Comparison of ENCODE assay signal across 9 mouse cellular contexts in the genomic region with DNA sequence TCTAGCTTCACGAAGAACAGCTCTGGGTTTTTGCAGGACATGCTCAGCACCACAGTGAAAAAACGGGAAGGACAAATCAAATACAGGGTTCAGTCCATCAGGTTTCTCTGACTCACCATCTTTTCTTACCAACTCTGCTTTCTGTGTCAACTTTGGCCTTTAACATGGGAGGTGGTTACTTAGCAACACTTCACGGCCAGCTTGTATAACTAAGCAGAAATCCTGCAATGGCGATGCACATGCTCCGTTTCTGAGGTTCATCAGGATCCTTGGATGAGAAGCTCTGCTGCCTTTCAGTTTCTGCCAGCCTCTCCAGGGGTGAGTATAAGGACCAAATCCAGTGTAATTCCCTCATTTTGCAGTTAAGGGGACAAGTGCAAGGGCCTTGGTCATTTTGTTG. TPM values are rescaled to one million over a fixed set of nuclear protein-coding genes. Genes with fewer than 3 reads are reported as not detected.
DNase-seq lines count a peak whose midpoint lies in the region; ATAC-seq lines count a peak whose summit lies in the region.
"Had no signal": no experiment of that assay in that cellular context is flagged by ENCODE, and none has a peak within 500 bp of the region (broad histone marks: within the 10 kb centered on the region; RNA-seq: fewer than 3 reads in every experiment).

A gene (plus strand): TSS at position 206 of the 400 bp plus-strand sequence.

- H3K27ac ChIP-seq in lung, embryonic 15.5 days = peak within 1 kb of the TSS; percentile 75
- H3K27ac ChIP-seq in macrophage = peak within 1 kb of the TSS; percentile 48
- no peak within 1 kb of the TSS for H3K27ac ChIP-seq in midbrain, embryonic 14.5 days (replicated peaks; ENCODE audit: low read depth, low read length)
- H3K27ac ChIP-seq: forebrain, embryonic 15.5 days had no signal

- H3K9ac ChIP-seq in lung, embryonic 15.5 days = no peak within 1 kb of the TSS
- H3K9ac ChIP-seq in midbrain, embryonic 14.5 days (replicated peaks; ENCODE audit: low read length) = no peak within 1 kb of the TSS
- H3K9ac ChIP-seq: forebrain, embryonic 15.5 days had no signal

- H3K4me1 ChIP-seq in lung, embryonic 15.5 days = peaks cover 33% of the 10 kb centered on the region
- H3K4me1 ChIP-seq in midbrain, embryonic 14.5 days (ENCODE audit: control insufficient read depth, insufficient read depth, low read length) = no peaks in the 10 kb centered on the region
- H3K4me1 ChIP-seq: forebrain, embryonic 15.5 days had no signal

- H3K79me2 ChIP-seq in macrophage (ENCODE audit: inconsistent target) = no peaks in the 10 kb centered on the region

- H3K4me2 ChIP-seq in lung, embryonic 15.5 days = no peak within 1 kb of the TSS; the same call in 1 of the 2 replicates
- no peak within 1 kb of the TSS for H3K4me2 ChIP-seq in midbrain, embryonic 14.5 days (ENCODE audit: low read length)
- H3K4me2 ChIP-seq: forebrain, embryonic 15.5 days had no signal

- no peaks in the 10 kb centered on the region for H3K36me3 ChIP-seq in lung, embryonic 15.5 days
- H3K36me3 ChIP-seq in macrophage (ENCODE audit: inconsistent target) = no peaks in the 10 kb centered on the region
- no peaks in the 10 kb centered on the region for H3K36me3 ChIP-seq in midbrain, embryonic 14.5 days (ENCODE audit: control insufficient read depth, insufficient read depth, low read length)
- H3K36me3 ChIP-seq: forebrain, embryonic 15.5 days had no signal

- H3K9me3 ChIP-seq in lung, embryonic 15.5 days = no peaks in the 10 kb centered on the region
- no peaks in the 10 kb centered on the region for H3K9me3 ChIP-seq in midbrain, embryonic 14.5 days (ENCODE audit: control insufficient read depth, low read length)
- H3K9me3 ChIP-seq: forebrain, embryonic 15.5 days had no signal

- H3K27me3 ChIP-seq in lung, embryonic 15.5 days = no peaks in the 10 kb centered on the region
- H3K27me3 ChIP-seq in midbrain, embryonic 14.5 days (ENCODE audit: control insufficient read depth, insufficient read depth, low read length) = no peaks in the 10 kb centered on the region
- H3K27me3 ChIP-seq: forebrain, embryonic 15.5 days had no signal

- ATAC-seq in frontal cortex, adult (ENCODE audit: low TSS enrichment) = peak; percentile 31; the same call in 1 of the 2 replicates
- no peak for ATAC-seq in lung, embryonic 15.5 days (ENCODE audit: borderline replicate concordance, extremely low read depth, low FRiP score, low TSS enrichment)
- ATAC-seq in granulocyte monocyte progenitor cell, adult 5-6 weeks (replicated peaks; ENCODE audit: poor library complexity, severe bottlenecking) = no peak
- ATAC-seq in midbrain, embryonic 14.5 days (ENCODE audit: low FRiP score, low TSS enrichment) = no peak
- ATAC-seq: forebrain, embryonic 15.5 days had no signal

- intact Hi-C loops in heart, postnatal 25 days (cut with DNase I) = no loop called here

- no peak within 1 kb of the TSS for H3K4me3 ChIP-seq in lung, embryonic 15.5 days
- H3K4me3 ChIP-seq in macrophage (ENCODE audit: inconsistent target) = no peak within 1 kb of the TSS
- no peak within 1 kb of the TSS for H3K4me3 ChIP-seq in midbrain, embryonic 14.5 days (replicated peaks; ENCODE audit: low read depth, low read length)
- H3K4me3 ChIP-seq: forebrain, embryonic 15.5 days had no signal

- DNase-seq in frontal cortex, postnatal 25 days (ENCODE audit: low spot score in 2 of 2) = no peak
- DNase-seq in lung, adult 18-20 months = no peak
- DNase-seq in heart, postnatal 25 days (ENCODE audit: low spot score) = no peak
- no peak for DNase-seq in midbrain, embryonic 14.5 days

- 38% methylated on average over 5 of the region's 5 CpGs for WGBS in lung, embryonic 15.5 days
- 79% methylated on average over 5 of the region's 5 CpGs for WGBS in macrophage (ENCODE audit: missing documents)
- WGBS in midbrain, embryonic 14.5 days = 62% methylated on average over 5 of the region's 5 CpGs

RNA-seq across cellular contexts. Expression of the gene that starts here (rescaled TPM):
- polyA plus RNA-seq in lung, embryonic 15.5 days (2015; fragmentation: Nextera tagmentation; extraction: Ambion mirVana) = 6.4 and 6.8 TPM in 2 replicates
- 10 to 100 TPM; 28.0 to 31.2 TPM for total RNA-seq in heart, postnatal 25 days (2021)
- under 1 TPM in 5 of 26 experiments, not detected in 21; 0.73 to 0.98 (median 0.94) TPM for total RNA-seq in macrophage (2018; cell fraction: chromatin; rRNA removed)
- 1 to 10 TPM in 13 of 26 experiments, under 1 TPM in 11, not detected in 2; 0.14 to 3.0 (median 1.4) TPM for total RNA-seq in macrophage (2018; cell fraction: cytosol; rRNA removed)
- under 1 TPM in 4 of 26 experiments, not detected in 22; 0.56 to 0.92 (median 0.67) TPM for total RNA-seq in macrophage (2018; cell fraction: nucleus; rRNA removed)
- 1.5 to 5.5 TPM (median 3.5 TPM) in 3 replicates for polyA plus RNA-seq in macrophage (2018)
- not detected in 2 replicates for total RNA-seq in granulocyte monocyte progenitor cell, adult 5-6 weeks (2014; fragmentation: Nextera tagmentation)
- total RNA-seq in granulocyte monocyte progenitor cell, adult 5-6 weeks (2017) = not detected in 2 replicates
- 3.6 and 5.4 TPM in 2 replicates for polyA plus RNA-seq in midbrain, embryonic 14.5 days (2014; fragmentation: Nextera tagmentation; extraction: Ambion mirVana)

Comparison
In these comparisons a context has a peak if more than half of its experiments do, and no peak if none do; other contexts are left out.
1. RNA of the gene that starts here (total RNA-seq): 28.0 to 31.2 TPM in heart, postnatal 25 days; not detected in granulocyte monocyte progenitor cell, adult 5-6 weeks; every median in the first group is over 10 times any median in the second.